Mouse (Mus musculus): Measurements from ENCODE around the gene Wfdc21.

GRCm38 (mm10) chr11:83774324-83774723, 27.6 kb downstream of the Wfdc21 start:
- no peak for TF ChIP-seq GATA1 (IDR thresholded peaks at IDR 0.05; ENCODE audit: borderline replicate concordance, low read length)
- TF ChIP-seq CTCF (IDR thresholded peaks at IDR 0.05; ENCODE audit: low read depth, low read length): no peak
- TF ChIP-seq POLR2AphosphoS5 (IDR thresholded peaks at IDR 0.05; ENCODE audit: insufficient replicate concordance, low read depth, low read length): no peak
- TF ChIP-seq TAL1 (conservative IDR thresholded peaks at IDR 0.05; ENCODE audit: low read depth, low read length): no peak
